Comparison of ENCODE assay signal across 10 mouse cellular contexts in the genomic region with DNA sequence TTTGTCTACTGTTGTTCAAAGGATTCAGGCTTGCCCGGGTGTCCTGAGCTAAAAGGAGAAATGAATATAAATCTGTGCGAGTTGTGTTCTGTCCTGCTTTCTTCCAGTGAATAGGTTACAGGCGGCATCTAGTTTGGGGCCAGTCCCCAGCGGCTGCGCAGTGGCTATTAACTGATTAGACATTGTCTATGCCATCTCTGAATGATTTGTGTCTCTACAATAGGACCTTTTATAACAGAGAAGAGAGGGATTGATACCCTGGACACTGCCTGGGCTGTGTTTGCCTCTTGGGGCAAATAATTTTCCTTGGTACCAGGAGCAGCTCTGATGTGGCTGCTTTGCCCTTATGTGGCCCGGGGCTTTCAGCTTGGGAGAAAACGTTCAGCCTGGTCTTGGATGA.
A peak's percentile ranks its signal among the peaks of the same experiment; 100 is the strongest.
DNase-seq lines count a peak whose midpoint lies in the region; ATAC-seq and TF ChIP-seq lines count a peak whose summit lies in the region.
"Had no signal": no experiment of that assay in that cellular context is flagged by ENCODE, and none has a peak within 500 bp of the region (broad histone marks: within the 10 kb centered on the region; RNA-seq: fewer than 3 reads in every experiment).

No protein-coding gene starts in this region.

- TF ChIP-seq CTCF in testis, adult 2 months (IDR thresholded peaks at IDR 0.05; ENCODE audit: control insufficient read depth, insufficient read depth, insufficient replicate concordance, low read depth, low read length), result no peak
- no peak for TF ChIP-seq CTCF in layer of hippocampus, adult 2 months (conservative IDR thresholded peaks at IDR 0.05)

- no peak for DNase-seq in heart, adult 18-20 months
- DNase-seq in testis, postnatal 10 days (ENCODE audit: low spot score), result no peak
- peak; percentile 18 to 21 for DNase-seq in layer of hippocampus, adult 2 months (ENCODE audit: low spot score in 2 of 2)
- DNase-seq in spleen, postnatal 10 days (ENCODE audit: low spot score in 2 of 2), result no peak
- DNase-seq in thymus, adult 18-20 months, result no peak

- peak overlapping the region; percentile 50 for H3K4me2 ChIP-seq in heart, embryonic 15.5 days
- H3K4me2 ChIP-seq: liver, embryonic 15.5 days had no signal

- H3K4me1 ChIP-seq in heart, embryonic 15.5 days (replicated peaks), result peaks cover 9% of the 10 kb centered on the region
- no peaks in the 10 kb centered on the region for H3K4me1 ChIP-seq in testis, adult 2 months (ENCODE audit: control insufficient read depth, insufficient read depth, low read length)
- H3K4me1 ChIP-seq: liver, embryonic 15.5 days had no signal

- H3K36me3 ChIP-seq in heart, embryonic 15.5 days, result no peaks in the 10 kb centered on the region
- H3K36me3 ChIP-seq in testis, adult 2 months (ENCODE audit: control insufficient read depth, insufficient read depth, low read length), result no peaks in the 10 kb centered on the region
- H3K36me3 ChIP-seq: liver, embryonic 15.5 days had no signal

- 72% methylated on average over 7 of the region's 7 CpGs for WGBS in heart, embryonic 15.5 days

- H3K9me3 ChIP-seq in heart, embryonic 15.5 days (replicated peaks), result no peaks in the 10 kb centered on the region
- H3K9me3 ChIP-seq: liver, embryonic 15.5 days had no signal

- no peaks in the 10 kb centered on the region for H3K27me3 ChIP-seq in heart, embryonic 15.5 days
- H3K27me3 ChIP-seq in testis, adult 2 months (ENCODE audit: control insufficient read depth, insufficient read depth, low read length), result no peaks in the 10 kb centered on the region
- H3K27me3 ChIP-seq: liver, embryonic 15.5 days had no signal

- H3K9ac ChIP-seq in heart, embryonic 15.5 days, result 0 out of 2 replicates have a peak overlapping the region, but pooled peaks have one; percentile 18
- H3K9ac ChIP-seq: liver, embryonic 15.5 days had no signal

- ATAC-seq in heart, embryonic 15.5 days (replicated peaks; ENCODE audit: insufficient number of reproducible peaks, insufficient read depth, low FRiP score, low read depth), result no peak
- ATAC-seq: intestine, embryonic 16.5 days had no signal

- H3K27ac ChIP-seq in heart, embryonic 15.5 days, result peak overlapping the region; percentile 50
- no peak overlapping the region for H3K27ac ChIP-seq in testis, adult 2 months (ENCODE audit: control insufficient read depth, insufficient read depth, low read depth, low read length)
- peak overlapping the region; percentile 92 for H3K27ac ChIP-seq in layer of hippocampus, adult 2 months
- H3K27ac ChIP-seq: liver, embryonic 15.5 days; stomach, postnatal 0 days had no signal

- peak overlapping the region; percentile 39 for H3K4me3 ChIP-seq in heart, embryonic 15.5 days
- peak overlapping the region; percentile 4; the same call in 1 of the 2 replicates for H3K4me3 ChIP-seq in testis, adult 2 months (ENCODE audit: control insufficient read depth, low read depth, low read length)
- peak overlapping the region; percentile 36 for H3K4me3 ChIP-seq in layer of hippocampus, adult 2 months
- H3K4me3 ChIP-seq: liver, embryonic 15.5 days had no signal

- TF ChIP-seq POLR2A in testis, adult 2 months (IDR thresholded peaks at IDR 0.05; ENCODE audit: control insufficient read depth, low read depth, low read length), result no peak

Comparison
In these comparisons a context has a peak if more than half of its experiments do, and no peak if none do; other contexts are left out.
1. DNase-seq: peak in layer of hippocampus, adult 2 months (2 of 2); none in heart, adult 18-20 months (0 of 2), testis, postnatal 10 days (single experiment), spleen, postnatal 10 days (0 of 2) and thymus, adult 18-20 months (0 of 2).
2. Peak in every context shown above with its lines, with median percentiles within 50 percentile points of each other: H3K4me3 ChIP-seq.